Mouse (Mus musculus) CH12.LX (cell line): ENCODE results near the gene Galr2. TPM values are rescaled to one million over a fixed set of nuclear protein-coding genes. Genes with fewer than 3 reads are reported as not detected.
A peak's percentile ranks its signal among the peaks of the same experiment; 100 is the strongest.

Experiments used
- DNase-seq: peaks from one replicate; pipeline ENCODE4 v3.0.0-alpha.2; 2013; ENCODE audit errors: extremely low read depth
- H3K27ac ChIP-seq: 2 replicates; pipeline ENCODE4 v1.5.1; 2012; ENCODE audit warnings: low read depth, mild to moderate bottlenecking, control low read depth, moderate library complexity; ENCODE audit not compliant: insufficient read depth
- H3K27me3 ChIP-seq: replicated peaks from 2 replicates; pipeline ENCODE3; 2012; ENCODE audit warnings: inconsistent platforms
- H3K36me3 ChIP-seq, 2 experiments: replicated peaks in 1 of 2; 2 replicates each; pipeline versions ENCODE3 to v1.6.1; 2012; ENCODE audit warnings: inconsistent platforms in 1 of 2, low read length in 1 of 2, mild to moderate bottlenecking in 1 of 2, mixed read lengths in 1 of 2, moderate library complexity in 1 of 2; ENCODE audit not compliant: control insufficient read depth in 1 of 2, insufficient read depth in 1 of 2
- H3K4me1 ChIP-seq, 2 experiments: 2 replicates each; pipeline ENCODE4 v1.6.1; 2012; ENCODE audit warnings: inconsistent platforms in 1 of 2, moderate library complexity in 1 of 2; ENCODE audit not compliant: insufficient read depth in 2 of 2, control insufficient read depth in 1 of 2
- H3K4me2 ChIP-seq: 2 replicates; pipeline ENCODE4 v1.6.1; 2012; ENCODE audit warnings: low read depth, mild to moderate bottlenecking, control low read depth; ENCODE audit not compliant: poor library complexity, insufficient read depth, severe bottlenecking
- H3K4me3 ChIP-seq, 3 experiments: fragments of 150-350 bp in 1 of 3; sonication (generic) in 1 of 3; replicated peaks in 1 of 3; 2 replicates each; pipeline versions ENCODE3 to v1.5.1; 2011 to 2012; ENCODE audit warnings: low read depth in 2 of 3, low read length in 2 of 3, mild to moderate bottlenecking in 2 of 3, moderate library complexity in 2 of 3, control low read depth in 1 of 3, improper control_type of control experiment in 1 of 3, inconsistent platforms in 1 of 3, mixed read lengths in 1 of 3; ENCODE audit not compliant: poor library complexity in 1 of 3
- H3K79me2 ChIP-seq: replicated peaks from 2 replicates; pipeline ENCODE4 v1.6.1; 2012; ENCODE audit warnings: mild to moderate bottlenecking, moderate library complexity; ENCODE audit not compliant: control insufficient read depth, poor library complexity, insufficient read depth, severe bottlenecking; ENCODE audit errors: extremely low read depth
- H3K9ac ChIP-seq: 2 replicates; pipeline ENCODE4 v1.6.1; 2012; ENCODE audit warnings: low read depth, mild to moderate bottlenecking, control low read depth, moderate library complexity; ENCODE audit not compliant: insufficient read depth
- H3K9me3 ChIP-seq: replicated peaks from 2 replicates; pipeline ENCODE3; 2012; ENCODE audit warnings: low read length, inconsistent platforms, mixed read lengths
- BHLHE40 ChIP-seq: IDR thresholded peaks from 2 replicates; pipeline ENCODE4 v1.6.1; 2011; ENCODE audit warnings: mild to moderate bottlenecking, low read depth, low read length, improper control_type of control experiment
- CTCF ChIP-seq, 2 experiments: IDR thresholded peaks in 1 of 2; conservative IDR thresholded peaks in 1 of 2; 2 replicates each; pipeline ENCODE4 v1.5.1; 2011 to 2012; ENCODE audit warnings: low read depth in 2 of 2, low read length in 2 of 2, improper control_type of control experiment in 1 of 2, inconsistent platforms in 1 of 2, mild to moderate bottlenecking in 1 of 2, moderate library complexity in 1 of 2
- ELF1 ChIP-seq: IDR thresholded peaks from 2 replicates; pipeline ENCODE4 v1.6.1; 2014; ENCODE audit warnings: low read depth, mild to moderate bottlenecking, inconsistent platforms, low read length, improper control_type of control experiment
- EP300 ChIP-seq: IDR thresholded peaks from 2 replicates; pipeline ENCODE4 v1.6.1; 2011; ENCODE audit warnings: low read length, improper control_type of control experiment
- ETS1 ChIP-seq: conservative IDR thresholded peaks from 2 replicates; pipeline ENCODE4 v1.6.1; 2012; ENCODE audit warnings: low read depth, mild to moderate bottlenecking, inconsistent platforms, low read length, improper control_type of control experiment, moderate library complexity
- HCFC1 ChIP-seq: IDR thresholded peaks from 2 replicates; pipeline ENCODE4 v1.6.1; 2012; ENCODE audit warnings: low read depth, mild to moderate bottlenecking, inconsistent platforms, low read length, improper control_type of control experiment
- IRF4 ChIP-seq: IDR thresholded peaks from 2 replicates; pipeline ENCODE4 v1.6.1; 2014; ENCODE audit warnings: low read depth, mild to moderate bottlenecking, inconsistent platforms, low read length, improper control_type of control experiment
- JUN ChIP-seq: IDR thresholded peaks from 2 replicates; pipeline ENCODE4 v1.6.1; 2011; ENCODE audit warnings: low read depth, mild to moderate bottlenecking, low read length, improper control_type of control experiment, moderate library complexity; ENCODE audit not compliant: insufficient read depth
- MAFK ChIP-seq: IDR thresholded peaks from 2 replicates; pipeline ENCODE4 v1.6.1; 2011; ENCODE audit warnings: low read length, improper control_type of control experiment; ENCODE audit not compliant: insufficient replicate concordance
- NELFE ChIP-seq: IDR thresholded peaks from 2 replicates; pipeline ENCODE4 v1.6.1; 2011; ENCODE audit warnings: low read depth, low read length, improper control_type of control experiment
- RAD21 ChIP-seq: IDR thresholded peaks from 2 replicates; pipeline ENCODE4 v1.6.1; 2011; ENCODE audit warnings: low read depth, mild to moderate bottlenecking, low read length, improper control_type of control experiment, moderate library complexity
- SIN3A ChIP-seq: IDR thresholded peaks from 2 replicates; pipeline ENCODE4 v1.6.1; 2012; ENCODE audit warnings: low read length, improper control_type of control experiment, inconsistent platforms
- TCF12 ChIP-seq: IDR thresholded peaks from 2 replicates; pipeline ENCODE4 v1.6.1; 2014; ENCODE audit warnings: low read depth, mild to moderate bottlenecking, inconsistent platforms, low read length, improper control_type of control experiment
- UBTF ChIP-seq: IDR thresholded peaks from 2 replicates; pipeline ENCODE4 v1.6.1; 2012; ENCODE audit warnings: low read depth, mild to moderate bottlenecking, inconsistent platforms, low read length, improper control_type of control experiment, moderate library complexity
- ZMIZ1 ChIP-seq: IDR thresholded peaks from 2 replicates; pipeline ENCODE4 v1.6.1; 2012; ENCODE audit warnings: low read depth, mild to moderate bottlenecking, inconsistent platforms, low read length, improper control_type of control experiment
- dilution Hi-C: fragments of 300-500 bp; cut with MboI; formaldehyde crosslinking; loops from 2 replicates; pipeline ENCODE4 v1.14.3; 2020; ENCODE audit warnings: low sequenced_read_pairs; ENCODE audit not compliant: extremely low pct_unique_long_range_greater_than_20kb, extremely low pct_ligation_motif_present
- in situ Hi-C: fragments of 300-500 bp; cut with MboI; formaldehyde crosslinking; loops from 3 replicates; pipeline ENCODE4 v1.14.3; 2019; ENCODE audit warnings: low sequenced_read_pairs, low pct_ligation_motif_present, low pct_unique_long_range_greater_than_20kb, mixed read lengths
- polyA plus RNA-seq: library from polyadenylated mRNA; unstranded; fragments of >175 nt; gene quantifications from 2 replicates; pipeline ENCODE4 v1.2.1, GENCODE M21; 2012; ENCODE audit warnings: low read depth; ENCODE audit not compliant: insufficient read length
- total RNA-seq, 2 experiments: library from RNA; depleted of rRNA; stranded (reverse); fragments of 300-350 nt in 1 of 2; fragments of >200 nt in 1 of 2; gene quantifications; 2 replicates each; pipeline ENCODE4 v1.2.3; 2012 to 2014

The Galr2 gene
- total and polyA plus RNA-seq, 3 experiments, result 0.21 to 1.6 (median 0.85) TPM

GRCm38 (mm10) chr11:116253076-116253600 lies 27.6 kb upstream of the Galr2 start:
- dilution Hi-C loops, result no loop called here
- Histone ChIP-seq H3K27ac (no peak overlapping the region), H3K36me3 (peaks cover 81 to 96% of the 10 kb centered on the region in 2 experiments)

GRCm38 (mm10) chr11:116254627-116255026 lies 26.1 kb upstream of the Galr2 start:
- peak overlapping the region; percentile 22; the same call in 1 of the 2 replicates for H3K9ac ChIP-seq
- peaks cover 79 to 96% of the 10 kb centered on the region in 2 experiments for H3K36me3 ChIP-seq
- dilution Hi-C loops, result no loop called here
- H3K27me3 ChIP-seq, result no peaks in the 10 kb centered on the region
- TF ChIP-seq NELFE (no peak), EP300 (peak; percentile 95), ZMIZ1 (no peak), BHLHE40 (peak; percentile 80), TCF12 (peak; percentile 76; the same call in 1 of the 2 replicates), ELF1 (0 out of 2 replicates have a peak, but pooled peaks have one; percentile 8), RAD21 (no peak), JUN (peak; percentile 27; the same call in 1 of the 2 replicates), HCFC1 (no peak), IRF4 (peak; percentile 80; the same call in 1 of the 2 replicates), ETS1 (peak; percentile 84), SIN3A (peak; percentile 72)
- TF ChIP-seq, all 38 proteins: peak for 8
- Histone ChIP-seq H3K4me2 (peak overlapping the region; percentile 63), H3K4me1 (peaks cover 14 to 33% of the 10 kb centered on the region in 2 experiments), H3K4me3 (no peak overlapping the region), H3K27ac (peak overlapping the region; percentile 47), H3K9me3 (no peaks in the 10 kb centered on the region), H3K79me2 (peaks cover 23% of the 10 kb centered on the region)
- peak; percentile 88 for DNase-seq
- in situ Hi-C loops, result no loop called here

More at GRCm38 (mm10) chr11:116253076-116253600, 27.6 kb upstream of the Galr2 start:
- Histone ChIP-seq H3K27me3 (no peaks in the 10 kb centered on the region), H3K79me2 (peaks cover 20% of the 10 kb centered on the region), H3K4me2 (no peak overlapping the region), H3K4me1 (peaks cover 14 to 33% of the 10 kb centered on the region in 2 experiments), H3K9me3 (no peaks in the 10 kb centered on the region), H3K4me3 (no peak overlapping the region), H3K9ac (no peak overlapping the region)
- DNase-seq, result no peak
- in situ Hi-C loops, result no loop called here
- TF ChIP-seq UBTF (no peak), CTCF (conservative IDR thresholded peaks at IDR 0.05 in 1 of 2, IDR thresholded peaks at IDR 0.05 in 1 of 2; ENCODE audit: low read depth in 2 of 2, low read length in 2 of 2) (no peak), MAFK (no peak), HCFC1 (no peak)
